Mouse (Mus musculus) induced T-regulatory cell, adult 2 months (primary cell): ENCODE data around the gene Zfp747.

Experiments used
- DNase-seq: peaks from one replicate; pipeline ENCODE4 v3.0.0-alpha.2; 2012; ENCODE audit warnings: low read depth

The Zfp747 gene

GRCm38 (mm10) chr7:127326685-127327084, 49.2 kb downstream of the Zfp747 start:
- no peak for DNase-seq

DNA sequence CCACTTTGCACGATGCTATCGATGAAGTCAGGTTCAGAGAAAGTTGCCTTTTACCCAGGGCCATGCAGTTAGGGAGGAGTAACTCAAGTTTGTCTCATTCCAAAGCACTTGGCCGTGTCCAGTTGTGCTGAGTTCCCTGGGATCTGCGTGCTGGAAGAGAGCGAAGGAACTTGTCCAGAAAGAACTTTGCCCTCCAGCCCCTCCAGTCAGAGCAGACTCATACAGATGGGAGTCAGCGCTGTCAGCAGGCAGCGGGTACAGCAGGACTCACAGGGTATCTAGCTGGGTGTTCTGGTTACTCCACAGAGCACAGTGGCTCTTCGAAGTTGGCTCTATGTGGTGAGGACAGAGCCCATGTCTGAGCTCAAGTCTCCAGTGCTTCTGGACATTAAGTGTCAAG, 50.3 kb downstream of the Zfp747 start:
- no peak for DNase-seq

DNA sequence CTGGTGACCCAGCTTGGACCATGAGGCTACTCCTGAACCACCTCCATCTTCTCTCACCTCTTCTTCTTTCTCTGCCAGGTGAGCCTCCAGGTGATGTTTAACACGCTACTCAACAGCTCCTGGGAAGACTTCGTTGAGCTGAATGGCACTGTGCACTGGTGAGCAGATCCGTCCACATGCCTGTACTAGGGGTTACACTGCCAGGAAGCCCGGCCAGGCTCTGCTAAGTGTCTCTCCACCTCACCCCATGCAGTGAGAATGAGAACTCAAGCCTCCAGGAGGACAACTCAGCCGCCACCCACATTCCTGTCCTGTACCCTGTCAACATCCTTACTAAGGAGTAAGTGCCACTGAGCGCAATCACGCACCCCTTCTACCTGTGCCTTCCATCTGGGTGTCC, 50.9 kb downstream of the Zfp747 start:
- no peak for DNase-seq
